Mouse (Mus musculus) limb, embryonic 11.5 days (tissue): ENCODE measurements around the gene Pcbp3. TPM values are rescaled to one million over a fixed set of nuclear protein-coding genes. Genes with fewer than 3 reads are reported as not detected.
"Not testable (repeated sequence)": the region's sequence is repeated elsewhere in the genome, so short reads cannot be mapped to it uniquely, and the experiment has no call there.

ENCODE experiments used
- ATAC-seq: fragments of 200-750 bp; cut with Nextera tagmentation; 2 replicates; pipeline ENCODE4 v1.8.0; 2017; ENCODE audit warnings: low read depth; ENCODE audit not compliant: insufficient number of reproducible peaks, low FRiP score, low TSS enrichment
- DNase-seq: peaks from one replicate; pipeline ENCODE4 v3.0.0-alpha.2; 2015; ENCODE audit warnings: low spot score
- H3K27ac ChIP-seq: fragments of 300-500 bp; sonication (generic); replicated peaks from 2 replicates; pipeline ENCODE4 v1.5.1; 2014; ENCODE audit warnings: low read depth, mild to moderate bottlenecking, low read length
- H3K27me3 ChIP-seq: fragments of 300-500 bp; sonication (generic); 2 replicates; pipeline ENCODE4 v1.6.1; 2014; ENCODE audit warnings: mild to moderate bottlenecking, low read length, mixed read lengths; ENCODE audit not compliant: control insufficient read depth, insufficient read depth
- H3K36me3 ChIP-seq: fragments of 300-500 bp; sonication (generic); 2 replicates; pipeline ENCODE4 v1.6.1; 2014; ENCODE audit warnings: mild to moderate bottlenecking, low read length, moderate library complexity, mixed read lengths; ENCODE audit not compliant: control insufficient read depth, insufficient read depth
- H3K4me1 ChIP-seq: fragments of 300-500 bp; sonication (generic); 2 replicates; pipeline ENCODE4 v1.6.1; 2014; ENCODE audit warnings: low read length, mixed read lengths; ENCODE audit not compliant: control insufficient read depth, insufficient read depth
- H3K4me2 ChIP-seq: fragments of 300-500 bp; sonication (generic); 2 replicates; pipeline ENCODE4 v1.6.1; 2014; ENCODE audit warnings: low read depth, mild to moderate bottlenecking, moderate library complexity; ENCODE audit not compliant: severe bottlenecking
- H3K4me3 ChIP-seq: fragments of 300-500 bp; sonication (generic); 2 replicates; pipeline ENCODE4 v1.5.1; 2014; ENCODE audit warnings: low read depth, low read length
- H3K9ac ChIP-seq: fragments of 300-500 bp; sonication (generic); 2 replicates; pipeline ENCODE4 v1.6.1; 2014; ENCODE audit warnings: mild to moderate bottlenecking, low read length
- H3K9me3 ChIP-seq: fragments of 300-500 bp; sonication (generic); 2 replicates; pipeline ENCODE4 v1.6.1; 2016; ENCODE audit warnings: low read length; ENCODE audit not compliant: control insufficient read depth
- WGBS: fragments of 180-500 bp; shearing (Covaris S2); extraction: QIAGEN DNeasy Blood & Tissue Kit; methylation state at CpG from one replicate; pipeline ENCODE4 v1.1.7; 2014; 5-methylcytosine and 5-hydroxymethylcytosine counted together
- polyA plus RNA-seq: library from polyadenylated mRNA; unstranded; fragments of >200 nt; fragmentation: Nextera tagmentation; extraction: Ambion mirVana; gene quantifications from 2 replicates; pipeline ENCODE4 v1.2.1, GENCODE M21; 2014

Pcbp3 gene
- polyA plus RNA-seq, 1 experiment from 2014 or later, result 19.4 TPM

DNA sequence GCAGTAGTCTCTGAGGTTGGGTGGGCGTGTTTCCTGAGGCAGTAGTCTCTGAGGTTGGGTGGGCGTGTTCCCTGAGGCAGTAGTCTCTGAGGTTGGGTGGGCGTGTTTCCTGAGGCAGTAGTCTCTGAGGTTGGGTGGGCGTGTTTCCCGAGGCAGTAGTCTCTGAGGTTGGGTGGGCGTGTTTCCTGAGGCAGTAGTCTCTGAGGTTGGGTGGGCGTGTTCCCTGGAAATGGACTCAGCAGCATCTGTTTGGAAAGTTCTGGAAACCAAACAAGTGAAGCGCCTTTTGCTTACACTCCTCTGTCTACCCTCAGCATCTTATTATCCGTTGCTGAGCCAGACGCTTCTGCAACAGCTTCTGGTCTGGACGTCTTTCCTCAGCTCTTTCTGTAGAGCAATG, 217.4 kb downstream of the Pcbp3 start:
- H3K9me3 ChIP-seq, H3K36me3 ChIP-seq, H3K27ac ChIP-seq, H3K4me2 ChIP-seq, ATAC-seq, H3K27me3 ChIP-seq, H3K4me1 ChIP-seq, H3K9ac ChIP-seq, H3K4me3 ChIP-seq: not testable (repeated sequence)
- DNase-seq, result peak; percentile 15
- 51% methylated on average over 11 of the region's 11 CpGs for WGBS

DNA sequence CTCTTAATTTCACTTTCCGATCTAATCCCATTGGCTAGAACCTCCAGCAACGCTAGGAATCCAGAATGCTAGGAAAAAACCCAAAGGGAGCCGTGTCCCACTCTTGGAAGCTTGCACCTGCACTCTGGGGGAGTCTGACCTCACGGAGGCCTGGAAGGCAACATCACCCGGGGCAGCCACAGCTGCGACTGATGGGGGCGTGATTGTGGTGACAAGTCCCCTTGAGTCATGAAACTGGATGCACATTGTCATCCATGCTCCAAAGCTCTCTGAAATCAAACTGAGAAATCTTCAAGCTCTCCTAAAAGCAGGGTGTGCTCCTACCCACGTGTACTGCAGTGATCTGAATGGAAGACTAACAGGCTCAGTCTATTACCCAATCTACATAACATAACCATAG, 224.9 kb downstream of the Pcbp3 start:
- Histone ChIP-seq H3K27ac (no peak overlapping the region), H3K4me1 (peaks cover 25% of the 10 kb centered on the region), H3K36me3 (no peaks in the 10 kb centered on the region), H3K27me3 (no peaks in the 10 kb centered on the region), H3K4me3 (no peak overlapping the region), H3K9me3 (no peaks in the 10 kb centered on the region), H3K4me2 (no peak overlapping the region), H3K9ac (no peak overlapping the region)
- peak; percentile 17 for DNase-seq
- ATAC-seq, result no peak
- WGBS, result 68% methylated on average over 8 of the region's 8 CpGs

DNA sequence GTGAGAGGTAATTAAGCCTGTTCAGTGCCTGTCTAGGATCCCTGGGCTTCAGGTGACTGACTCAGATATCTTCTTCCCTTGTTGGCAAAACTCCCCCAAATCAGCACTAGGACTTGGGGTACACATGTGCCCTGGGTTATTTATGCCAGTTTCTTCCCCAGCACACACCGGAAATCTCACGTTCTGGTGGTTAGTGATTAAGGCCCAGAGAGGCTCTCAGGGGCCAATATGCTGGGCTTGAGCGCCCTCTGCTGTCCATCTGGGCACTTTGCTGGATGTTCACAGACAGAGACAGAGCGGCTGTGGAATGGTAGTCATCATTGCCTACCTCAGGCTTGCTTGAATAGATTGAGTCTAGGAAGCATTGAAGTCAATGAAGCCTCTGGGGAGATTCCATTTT, 226.7 kb downstream of the Pcbp3 start:
- Histone ChIP-seq H3K27ac (no peak overlapping the region), H3K36me3 (no peaks in the 10 kb centered on the region), H3K9ac (no peak overlapping the region), H3K9me3 (no peaks in the 10 kb centered on the region), H3K27me3 (no peaks in the 10 kb centered on the region), H3K4me2 (no peak overlapping the region), H3K4me1 (peaks cover 26% of the 10 kb centered on the region), H3K4me3 (no peak overlapping the region)
- WGBS, result 2% methylated on average over 4 of the region's 4 CpGs
- ATAC-seq, result peak; percentile 28; the same call in 1 of the 2 replicates
- peak; percentile 89 for DNase-seq

DNA sequence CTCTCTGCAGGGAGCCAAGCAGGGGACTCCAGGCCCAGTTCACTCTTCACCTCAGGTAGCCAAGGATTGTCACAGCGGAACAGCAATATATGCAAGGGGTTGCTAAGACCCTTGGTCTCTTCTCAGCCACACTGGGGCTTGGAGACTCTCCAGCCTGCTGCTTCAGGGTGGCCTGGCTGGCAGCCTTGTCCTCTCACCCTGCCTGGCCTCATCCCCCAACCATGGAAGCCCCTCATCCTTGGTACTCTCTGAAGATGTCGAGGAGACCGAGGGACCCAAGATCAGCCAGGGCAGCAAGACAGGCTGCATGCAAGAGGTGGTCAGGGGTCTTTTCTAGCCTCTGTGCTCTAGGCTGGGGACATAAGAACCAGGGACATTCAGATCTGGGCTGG, 228.0 kb downstream of the Pcbp3 start:
- ATAC-seq, result 0 out of 2 replicates have a peak, but pooled peaks have one; percentile 1
- Histone ChIP-seq H3K4me3 (no peak overlapping the region), H3K9ac (no peak overlapping the region), H3K27me3 (no peaks in the 10 kb centered on the region), H3K4me1 (peaks cover 26% of the 10 kb centered on the region), H3K4me2 (peak overlapping the region; percentile 26), H3K9me3 (no peaks in the 10 kb centered on the region), H3K36me3 (no peaks in the 10 kb centered on the region), H3K27ac (peak overlapping the region; percentile 79)
- WGBS, result 45% methylated on average over 3 of the region's 3 CpGs
- no peak for DNase-seq

DNA sequence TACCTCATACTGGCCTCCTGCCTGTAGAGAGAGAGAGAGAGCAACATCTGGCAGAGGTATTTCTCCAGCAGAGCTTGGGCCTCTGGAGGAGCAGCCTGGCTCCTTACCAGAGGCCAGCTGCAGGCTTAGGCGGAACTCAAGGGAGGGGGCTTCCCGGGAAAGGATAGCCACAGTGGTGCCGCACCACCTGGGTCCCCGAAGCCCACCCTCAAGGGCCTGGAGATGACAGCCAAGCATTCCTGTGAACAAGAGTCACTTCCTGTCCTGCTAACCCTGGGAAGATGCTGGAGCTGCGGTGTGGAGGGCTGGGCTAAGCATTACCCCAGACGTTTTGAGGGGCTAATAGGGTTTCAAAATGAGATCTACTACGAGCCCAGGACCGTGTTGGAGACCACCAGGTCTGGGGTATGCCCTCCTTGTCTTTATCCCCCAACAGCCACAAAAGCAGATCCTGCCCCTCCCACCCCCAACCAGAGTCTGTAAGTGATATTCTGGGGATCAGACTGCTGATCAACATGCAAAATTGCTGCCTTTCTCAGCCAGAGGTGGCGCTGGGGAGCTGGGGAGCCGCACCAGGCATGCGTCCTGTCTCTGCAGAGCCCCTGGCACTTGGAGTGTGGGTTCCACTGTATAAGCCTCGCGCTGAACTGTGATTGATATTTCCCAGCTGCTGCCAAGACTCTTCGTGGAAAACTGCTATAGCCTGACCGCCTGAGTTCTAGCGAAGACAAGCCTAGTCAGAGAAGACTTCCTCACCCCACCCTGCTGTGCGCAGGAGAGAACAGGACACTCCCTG, 228.6 kb downstream of the Pcbp3 start:
- peak overlapping the region; percentile 26 for H3K4me2 ChIP-seq
- H3K4me1 ChIP-seq, result peaks cover 26% of the 10 kb centered on the region
- ATAC-seq, result peak; percentile 89
- H3K27ac ChIP-seq, result peak overlapping the region; percentile 79
- H3K36me3 ChIP-seq, result no peaks in the 10 kb centered on the region
- H3K9me3 ChIP-seq, result no peaks in the 10 kb centered on the region
- H3K4me3 ChIP-seq, result 0 out of 2 replicates have a peak overlapping the region, but pooled peaks have one; percentile 1
- WGBS, result 8% methylated on average over 17 of the region's 17 CpGs
- 0 out of 2 replicates have a peak overlapping the region, but pooled peaks have one; percentile 5 for H3K9ac ChIP-seq
- no peaks in the 10 kb centered on the region for H3K27me3 ChIP-seq
- DNase-seq, result peak; percentile 91

DNA sequence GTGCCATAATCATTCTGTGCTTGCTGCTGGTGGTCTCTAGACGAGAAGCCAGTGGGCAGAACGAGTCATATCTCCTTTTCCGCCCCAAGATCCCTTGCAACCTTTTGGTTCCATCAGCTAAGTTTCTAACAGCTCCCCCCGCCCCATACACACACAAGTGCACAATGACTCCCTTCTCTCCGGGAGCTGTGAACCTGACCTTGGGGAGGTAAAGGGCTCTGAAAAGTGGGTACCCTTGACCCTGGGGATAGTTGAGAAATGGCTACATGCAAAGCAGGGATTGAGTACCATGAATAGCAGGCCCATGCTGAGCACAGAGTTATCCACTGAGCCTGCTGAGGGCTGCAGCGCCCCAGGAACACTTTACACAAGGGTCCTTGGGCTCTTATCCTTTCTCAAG, 229.3 kb downstream of the Pcbp3 start:
- WGBS, result 70% methylated on average over 6 of the region's 6 CpGs
- H3K9me3 ChIP-seq, result no peaks in the 10 kb centered on the region
- no peaks in the 10 kb centered on the region for H3K36me3 ChIP-seq
- H3K9ac ChIP-seq, result no peak overlapping the region
- peak overlapping the region; percentile 79 for H3K27ac ChIP-seq
- H3K4me1 ChIP-seq, result peaks cover 26% of the 10 kb centered on the region
- DNase-seq (no peak), ATAC-seq (no peak)
- H3K4me2 ChIP-seq, result no peak overlapping the region
- no peaks in the 10 kb centered on the region for H3K27me3 ChIP-seq
- no peak overlapping the region for H3K4me3 ChIP-seq

DNA sequence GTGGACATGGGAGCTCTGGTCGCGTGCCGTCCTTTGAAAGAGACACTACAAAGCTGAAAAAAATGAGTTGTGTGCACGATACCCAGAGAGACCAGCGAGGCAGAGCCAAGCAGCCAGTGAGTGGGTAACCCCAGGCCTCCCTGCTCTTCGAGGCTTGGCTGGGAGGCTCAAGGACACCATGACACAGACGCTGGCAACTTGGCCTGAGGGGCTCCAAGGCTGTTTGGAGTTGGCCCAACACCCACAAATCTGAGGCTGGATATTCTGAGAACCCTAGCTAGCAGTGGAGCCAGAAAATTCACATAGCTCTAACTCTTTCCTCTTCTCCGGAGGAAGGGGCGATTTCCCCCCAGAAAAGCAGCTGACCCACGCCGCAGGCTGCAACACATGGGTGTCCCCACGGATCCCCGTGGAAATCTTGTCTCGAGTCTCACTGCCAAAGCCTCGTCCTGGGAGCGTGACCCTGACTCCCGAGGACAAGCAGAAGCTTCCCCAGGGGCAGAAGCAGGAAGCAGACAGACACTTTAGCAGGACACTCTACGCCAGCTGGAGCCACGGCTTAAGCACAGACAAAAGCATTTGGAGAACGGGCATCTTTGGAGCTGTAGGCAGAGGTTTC, 230.0 kb downstream of the Pcbp3 start:
- no peaks in the 10 kb centered on the region for H3K36me3 ChIP-seq
- H3K4me1 ChIP-seq, result peaks cover 26% of the 10 kb centered on the region
- H3K4me2 ChIP-seq, result no peak overlapping the region
- no peak overlapping the region for H3K4me3 ChIP-seq
- ATAC-seq, result no peak
- no peaks in the 10 kb centered on the region for H3K27me3 ChIP-seq
- DNase-seq, result no peak
- no peaks in the 10 kb centered on the region for H3K9me3 ChIP-seq
- H3K27ac ChIP-seq, result no peak overlapping the region; the same call in 1 of the 2 replicates
- H3K9ac ChIP-seq, result no peak overlapping the region
- WGBS, result 75% methylated on average over 20 of the region's 20 CpGs

DNA sequence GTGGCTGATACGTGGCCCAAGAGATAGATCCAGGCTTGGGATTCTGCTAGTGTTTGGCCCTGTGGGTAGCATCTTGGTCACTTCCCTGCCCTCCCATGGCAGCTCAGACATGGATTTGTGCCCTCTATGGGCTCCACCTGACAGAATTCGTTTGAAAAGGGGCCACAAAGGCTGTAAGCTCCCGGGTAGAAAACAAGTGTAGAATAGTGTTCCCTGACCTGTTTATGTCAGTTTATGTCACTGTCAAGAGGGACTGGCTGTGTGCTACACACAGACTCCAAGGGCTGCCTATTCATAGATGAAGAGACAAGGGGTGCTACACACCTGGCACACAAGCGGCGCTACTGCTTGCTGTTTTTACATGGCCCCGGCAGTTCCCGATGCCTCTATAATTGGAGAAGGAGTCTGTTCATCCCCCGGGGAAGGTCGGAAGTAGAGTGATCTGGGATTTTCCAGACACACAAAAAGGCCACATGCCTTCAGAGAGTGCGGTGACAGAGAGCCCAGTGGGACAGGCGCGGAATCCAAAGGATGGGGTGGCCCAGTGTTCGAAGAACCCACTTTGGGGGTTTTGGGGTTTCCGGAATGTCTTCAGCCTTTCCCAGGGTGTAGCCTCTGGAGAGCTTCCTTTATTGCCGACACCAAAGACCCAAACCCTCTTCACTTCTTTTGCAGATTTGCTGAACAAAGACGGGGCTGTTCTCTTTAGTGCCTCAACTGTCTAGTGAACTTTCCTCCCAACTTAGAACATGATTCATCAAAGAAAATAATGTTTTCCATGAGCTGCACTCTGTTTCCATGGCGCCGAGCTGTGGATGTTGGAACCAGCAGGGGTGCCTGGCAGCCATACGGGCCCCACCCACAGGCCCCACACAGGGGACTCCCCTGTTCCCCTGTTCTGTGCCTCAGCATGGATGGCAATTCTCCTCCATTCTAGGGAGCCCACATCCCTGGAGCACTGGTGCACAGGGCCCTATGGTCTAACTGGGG, 231.8 kb downstream of the Pcbp3 start:
- no peak overlapping the region for H3K9ac ChIP-seq
- no peak overlapping the region for H3K27ac ChIP-seq
- 82% methylated on average over 19 of the region's 19 CpGs for WGBS
- peaks cover 24% of the 10 kb centered on the region for H3K4me1 ChIP-seq
- no peaks in the 10 kb centered on the region for H3K9me3 ChIP-seq
- no peaks in the 10 kb centered on the region for H3K27me3 ChIP-seq
- H3K36me3 ChIP-seq, result no peaks in the 10 kb centered on the region
- DNase-seq (peak; percentile 20), ATAC-seq (no peak)
- H3K4me3 ChIP-seq, result no peak overlapping the region
- no peak overlapping the region for H3K4me2 ChIP-seq
